In genomic region chr7:129096374-129097069, GRCm38 (mm10) we compare ENCODE assay signal across 21 mouse cellular contexts.
"Had no signal": no experiment of that assay in that cellular context is flagged by ENCODE, and none has a peak within 500 bp of the region (broad histone marks: within the 10 kb centered on the region; RNA-seq: fewer than 3 reads in every experiment).

No protein-coding gene starts in this region.

- H3K4me2 ChIP-seq: limb, embryonic 12.5 days; limb, embryonic 15.5 days; liver, embryonic 11.5 days; midbrain, embryonic 11.5 days; neural tube, embryonic 12.5 days; neural tube, embryonic 15.5 days had no signal

- ATAC-seq: liver, postnatal 0 days had no signal

- H3K9me3 ChIP-seq: limb, embryonic 12.5 days; limb, embryonic 15.5 days; neural tube, embryonic 12.5 days; neural tube, embryonic 15.5 days had no signal

- H3K4me3 ChIP-seq: limb, embryonic 12.5 days; limb, embryonic 15.5 days; neural tube, embryonic 12.5 days; neural tube, embryonic 15.5 days had no signal

- H3K27me3 ChIP-seq: limb, embryonic 12.5 days; limb, embryonic 15.5 days; neural tube, embryonic 12.5 days; neural tube, embryonic 15.5 days had no signal

- H3K4me1 ChIP-seq: limb, embryonic 12.5 days; limb, embryonic 15.5 days; neural tube, embryonic 15.5 days had no signal

- DNase-seq: kidney, postnatal 14 days; kidney, postnatal 4 days; left cerebral cortex, postnatal 4 days; liver, postnatal 0 days; lung, postnatal 14 days; lung, postnatal 4 days; midbrain, embryonic 14.5 days; right cerebral cortex, adult 18-20 months; right cerebral cortex, postnatal 14 days; right cerebral cortex, postnatal 4 days; thymus, adult 2 months; thymus, postnatal 14 days; thymus, postnatal 4 days had no signal

- H3K36me3 ChIP-seq: limb, embryonic 12.5 days; limb, embryonic 15.5 days; neural tube, embryonic 12.5 days; neural tube, embryonic 15.5 days had no signal

- H3K9ac ChIP-seq: limb, embryonic 12.5 days; limb, embryonic 15.5 days; liver, embryonic 14.5 days; liver, postnatal 0 days; neural tube, embryonic 12.5 days; neural tube, embryonic 15.5 days had no signal

- H3K27ac ChIP-seq: limb, embryonic 12.5 days; limb, embryonic 15.5 days; liver, embryonic 14.5 days; neural tube, embryonic 12.5 days; neural tube, embryonic 15.5 days; stomach, postnatal 0 days had no signal
